Mouse (Mus musculus) liver, embryonic 14.5 days (tissue): ENCODE measurements around the gene Kif26b.

Source experiments
- CTCF ChIP-seq: IDR thresholded peaks from 2 replicates; pipeline ENCODE4 v1.5.1; 2016; ENCODE audit warnings: antibody characterized with exemption, low read depth, control low read depth
- EP300 ChIP-seq: IDR thresholded peaks from 2 replicates; pipeline ENCODE4 v1.6.1; 2016; ENCODE audit warnings: antibody characterized with exemption, low read depth

GRCm38 (mm10) chr1:178528431-178529351 lies at the start of gene Kif26b:
- TF ChIP-seq CTCF: no peak
- no peak for TF ChIP-seq EP300
